In the genomic region with DNA sequence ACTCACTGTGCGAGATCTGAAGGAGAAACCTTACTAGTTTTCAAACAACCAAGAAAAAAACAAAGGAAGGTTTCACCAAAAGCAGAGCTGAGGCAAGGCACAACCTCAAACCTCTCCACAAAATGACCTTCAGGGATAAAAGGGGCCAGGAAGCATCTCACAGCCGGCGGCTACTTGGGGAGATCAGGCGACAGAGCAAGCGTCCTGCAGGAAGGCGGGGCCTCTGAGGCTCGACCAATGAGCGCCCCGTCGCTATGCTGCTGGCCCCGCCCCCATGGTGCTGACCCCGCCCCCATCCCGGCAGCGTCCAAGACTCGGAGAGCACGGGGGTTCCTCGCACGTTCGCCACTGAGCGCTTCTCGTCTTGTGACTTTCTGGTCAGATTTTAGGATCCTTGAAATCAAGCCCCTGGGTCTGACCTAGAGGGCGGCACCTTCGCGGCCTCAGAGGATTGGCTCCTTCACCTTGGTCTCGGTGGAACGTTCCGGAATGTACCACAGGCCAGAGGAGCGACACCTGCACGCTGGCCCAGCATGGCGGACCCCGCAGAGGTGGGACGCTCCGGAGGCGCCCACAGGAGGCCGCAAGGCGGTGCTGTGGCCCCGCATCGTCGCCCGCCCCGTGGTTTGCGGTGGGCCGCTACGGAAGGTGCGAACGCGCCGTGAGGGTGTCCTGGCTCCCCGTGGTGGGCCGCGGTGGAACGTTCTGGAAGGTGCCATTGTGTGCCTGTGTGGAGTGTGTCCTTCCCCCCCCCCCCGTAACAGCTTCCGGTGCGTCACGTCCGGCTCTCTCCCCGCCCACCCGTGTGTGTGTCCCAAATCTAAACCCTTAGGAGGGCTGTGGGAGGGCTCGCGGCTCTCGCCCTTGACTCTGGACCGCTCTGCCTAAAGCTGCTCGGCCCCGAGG, we compare ENCODE assay signal across 8 mouse cellular contexts. TPM values are rescaled to one million over a fixed set of nuclear protein-coding genes. Genes with fewer than 3 reads are reported as not detected.
A peak's percentile ranks its signal among the peaks of the same experiment; 100 is the strongest.
DNase-seq lines count a peak whose midpoint lies in the region; ATAC-seq and TF ChIP-seq lines count a peak whose summit lies in the region.

A gene (plus strand): TSS at position 326 of the 906 bp plus-strand sequence.

- TF ChIP-seq POLR2A in limb, embryonic 14.5 days (IDR thresholded peaks at IDR 0.05; ENCODE audit: borderline replicate concordance, extremely low read depth, insufficient read depth, insufficient read length) = peak; percentile 66; the same call in 1 of the 2 replicates

- H3K4me1 ChIP-seq in embryonic facial prominence, embryonic 14.5 days (ENCODE audit: control insufficient read depth, insufficient read depth, low read length) = peaks cover 11% of the 10 kb centered on the region
- peaks cover 11% of the 10 kb centered on the region; the same call in 1 of the 2 replicates for H3K4me1 ChIP-seq in limb, embryonic 14.5 days (ENCODE audit: control insufficient read depth, insufficient read depth, low read length)
- 0 out of 2 replicates have a peak, but pooled peaks cover 4% of the 10 kb centered on the region for H3K4me1 ChIP-seq in midbrain, postnatal 0 days (ENCODE audit: insufficient read depth, low read length)

- H3K27me3 ChIP-seq in embryonic facial prominence, embryonic 14.5 days (replicated peaks; ENCODE audit: control insufficient read depth, insufficient read depth, low read length) = no peaks in the 10 kb centered on the region
- H3K27me3 ChIP-seq in limb, embryonic 14.5 days (ENCODE audit: control insufficient read depth, insufficient read depth, low read length) = no peaks in the 10 kb centered on the region
- no peaks in the 10 kb centered on the region for H3K27me3 ChIP-seq in midbrain, postnatal 0 days (ENCODE audit: insufficient read depth, low read length)

- WGBS in embryonic facial prominence, embryonic 14.5 days = under 1% methylated on average over 51 of the region's 65 CpGs
- 2% methylated on average over 53 of the region's 65 CpGs for WGBS in limb, embryonic 14.5 days
- under 1% methylated on average over 61 of the region's 65 CpGs for WGBS in midbrain, postnatal 0 days

- H3K36me3 ChIP-seq in embryonic facial prominence, embryonic 14.5 days (ENCODE audit: control insufficient read depth, insufficient read depth, low read length) = peaks cover 22% of the 10 kb centered on the region; the same call in 1 of the 2 replicates
- 0 out of 2 replicates have a peak, but pooled peaks cover 9% of the 10 kb centered on the region for H3K36me3 ChIP-seq in limb, embryonic 14.5 days (ENCODE audit: control insufficient read depth, insufficient read depth, low read length)
- H3K36me3 ChIP-seq in midbrain, postnatal 0 days (ENCODE audit: insufficient read depth, low read length) = peaks cover 2% of the 10 kb centered on the region; the same call in 1 of the 2 replicates

- ATAC-seq in embryonic facial prominence, embryonic 14.5 days (ENCODE audit: low read depth) = peak; percentile 95
- peak; percentile 95 for ATAC-seq in limb, embryonic 14.5 days (ENCODE audit: low FRiP score, low read depth)
- peak; percentile 95 for ATAC-seq in midbrain, postnatal 0 days (ENCODE audit: low FRiP score)

- H3K4me2 ChIP-seq in embryonic facial prominence, embryonic 14.5 days (ENCODE audit: low read depth, low read length) = peak within 1 kb of the TSS; percentile 72
- peak within 1 kb of the TSS; percentile 79 for H3K4me2 ChIP-seq in limb, embryonic 14.5 days (replicated peaks; ENCODE audit: low read depth, low read length, severe bottlenecking)
- H3K4me2 ChIP-seq in midbrain, postnatal 0 days (ENCODE audit: low read depth, low read length, poor library complexity, severe bottlenecking) = peak within 1 kb of the TSS; percentile 86

- peak within 1 kb of the TSS; percentile 91 for H3K4me3 ChIP-seq in embryonic facial prominence, embryonic 14.5 days (ENCODE audit: low read depth, low read length)
- H3K4me3 ChIP-seq in limb, embryonic 14.5 days (replicated peaks; ENCODE audit: low read length) = peak within 1 kb of the TSS; percentile 85
- peak within 1 kb of the TSS; percentile 94 for H3K4me3 ChIP-seq in midbrain, postnatal 0 days (ENCODE audit: low read depth, low read length)

- TF ChIP-seq CTCF in midbrain, postnatal 0 days (IDR thresholded peaks at IDR 0.05) = peak; percentile 56

- peak within 1 kb of the TSS; percentile 95 for H3K9ac ChIP-seq in embryonic facial prominence, embryonic 14.5 days (ENCODE audit: low read depth, low read length)
- H3K9ac ChIP-seq in limb, embryonic 14.5 days (ENCODE audit: low read depth, low read length, severe bottlenecking) = peak within 1 kb of the TSS; percentile 93
- H3K9ac ChIP-seq in midbrain, postnatal 0 days (replicated peaks; ENCODE audit: low read length, poor library complexity, severe bottlenecking) = peak within 1 kb of the TSS; percentile 93

- peak within 1 kb of the TSS; percentile 99 for H3K27ac ChIP-seq in embryonic facial prominence, embryonic 14.5 days (replicated peaks; ENCODE audit: low read depth, low read length)
- peak within 1 kb of the TSS; percentile 99 for H3K27ac ChIP-seq in limb, embryonic 14.5 days (replicated peaks; ENCODE audit: low read depth, low read length)
- peak within 1 kb of the TSS; percentile 100 for H3K27ac ChIP-seq in midbrain, postnatal 0 days (ENCODE audit: low read depth, low read length)

- DNase-seq in 3T3-L1 (ENCODE audit: low read depth, low spot score) = peak; percentile 92
- DNase-seq in adrenal gland, postnatal 4 days (ENCODE audit: low spot score in 2 of 2) = peak; percentile 86 to 87
- DNase-seq in embryonic facial prominence, embryonic 14.5 days (ENCODE audit: low spot score) = peak; percentile 96
- peak; percentile 91 for DNase-seq in heart, adult 8-10 months (ENCODE audit: low spot score)
- DNase-seq in kidney, adult 9 months = peak; percentile 95
- peak; percentile 92 for DNase-seq in limb, embryonic 14.5 days (ENCODE audit: low spot score)
- peak; percentile 95 for DNase-seq in midbrain, postnatal 0 days (ENCODE audit: low spot score)
- DNase-seq in spleen, postnatal 14 days (ENCODE audit: low spot score in 2 of 2) = peak; percentile 85 to 87

- no peaks in the 10 kb centered on the region for H3K9me3 ChIP-seq in embryonic facial prominence, embryonic 14.5 days (ENCODE audit: control insufficient read depth, low read length)
- no peaks in the 10 kb centered on the region for H3K9me3 ChIP-seq in limb, embryonic 14.5 days (ENCODE audit: control insufficient read depth, low read length)
- no peaks in the 10 kb centered on the region for H3K9me3 ChIP-seq in midbrain, postnatal 0 days (ENCODE audit: low read length)

RNA-seq across cellular contexts. Expression of the gene that starts here (rescaled TPM):
- total RNA-seq in adrenal gland, postnatal 4 days (2021) = 10 to 100 TPM; 30.5 to 32.9 TPM
- 9.2 and 10.3 TPM in 2 replicates for polyA plus RNA-seq in embryonic facial prominence, embryonic 14.5 days (2014; fragmentation: Nextera tagmentation; extraction: Ambion mirVana)
- 1 to 10 TPM; 6.2 to 7.8 (median 6.9) TPM for total RNA-seq in heart, adult 8-10 months (2022)
- polyA plus RNA-seq in limb, embryonic 14.5 days (2012; rRNA removed) = 10.9 and 13.8 TPM in 2 replicates
- 8.5 and 10.8 TPM in 2 replicates for polyA plus RNA-seq in limb, embryonic 14.5 days (2014; fragmentation: Nextera tagmentation; extraction: Ambion mirVana)
- 65.1 and 74.9 TPM in 2 replicates for total RNA-seq in midbrain, postnatal 0 days (2014; rRNA removed)
- polyA plus RNA-seq in midbrain, postnatal 0 days (2015; fragmentation: Nextera tagmentation; extraction: Ambion mirVana) = 14.7 and 14.8 TPM in 2 replicates

Comparison
In these comparisons a context has a peak if more than half of its experiments do, and no peak if none do; other contexts are left out.
1. Peak in every context shown above with its lines: DNase-seq, ATAC-seq, H3K4me3 ChIP-seq and H3K27ac ChIP-seq.